Mouse (Mus musculus) embryo, embryonic 11.5 days (tissue): ENCODE measurements around the gene Tcf19.
A peak's percentile ranks its signal among the peaks of the same experiment; 100 is the strongest.
"Not testable (repeated sequence)": the region's sequence is repeated elsewhere in the genome, so short reads cannot be mapped to it uniquely, and the experiment has no call there.

Experiments
- DNase-seq: peaks from one replicate; pipeline ENCODE4 v3.0.0-alpha.2; 2012; ENCODE audit warnings: low read depth, low spot score

Tcf19 gene

GRCm38 (mm10) chr17:35532901-35533300 is 16.3 kb upstream of the Tcf19 start, which contains the start of gene Psors1c2:
Gene Psors1c2, plus strand, starts transcription at chr17:35533201.
- DNase-seq = no peak

GRCm38 (mm10) chr17:35532360-35532759 is 15.7 kb upstream of the Tcf19 start:
- no peak for DNase-seq

- DNase-seq = no peak
Measured at GRCm38 (mm10) chr17:35526644-35527043, 10.0 kb upstream of the Tcf19 start.

- DNase-seq = no peak
Measured at GRCm38 (mm10) chr17:35524354-35524753, 7.7 kb upstream of the Tcf19 start.

- DNase-seq = no peak
Measured at GRCm38 (mm10) chr17:35517526-35517925, 902 bp upstream of the Tcf19 start.

- DNase-seq = no peak
Measured at GRCm38 (mm10) chr17:35515911-35516640, 548 bp downstream of the Tcf19 start.

- DNase-seq = no peak
Measured at GRCm38 (mm10) chr17:35514756-35515155, 1.9 kb downstream of the Tcf19 start.

- peak; percentile 54 for DNase-seq
Measured at GRCm38 (mm10) chr17:35513886-35514285, 2.7 kb downstream of the Tcf19 start.

GRCm38 (mm10) chr17:35512916-35513626 is 3.6 kb downstream of the Tcf19 start:
- DNase-seq = no peak

- DNase-seq = peak; percentile 14
Measured at GRCm38 (mm10) chr17:35509284-35509683, 7.3 kb downstream of the Tcf19 start.

- not testable (repeated sequence) for DNase-seq
Measured at GRCm38 (mm10) chr17:35508279-35508678, 8.3 kb downstream of the Tcf19 start.

GRCm38 (mm10) chr17:35507556-35508260 is 8.9 kb downstream of the Tcf19 start:
- DNase-seq = no peak

- DNase-seq = no peak
Measured at GRCm38 (mm10) chr17:35506881-35507280, 9.7 kb downstream of the Tcf19 start.

GRCm38 (mm10) chr17:35505776-35506175 is 10.8 kb downstream of the Tcf19 start, which contains the start of gene Pou5f1:
Gene Pou5f1, plus strand, starts transcription at chr17:35506018.
- DNase-seq = no peak

- no peak for DNase-seq
Measured at GRCm38 (mm10) chr17:35504628-35505481, 11.8 kb downstream of the Tcf19 start.

GRCm38 (mm10) chr17:35503849-35504248 is 12.8 kb downstream of the Tcf19 start:
- DNase-seq = no peak

GRCm38 (mm10) chr17:35502762-35503161 is 13.9 kb downstream of the Tcf19 start:
- no peak for DNase-seq

GRCm38 (mm10) chr17:35502226-35502625 is 14.4 kb downstream of the Tcf19 start:
- no peak for DNase-seq

GRCm38 (mm10) chr17:35497124-35497523 is 19.5 kb downstream of the Tcf19 start:
- DNase-seq = no peak

- no peak for DNase-seq
Measured at GRCm38 (mm10) chr17:35490320-35490719, 26.3 kb downstream of the Tcf19 start.

- DNase-seq = no peak
Measured at GRCm38 (mm10) chr17:35488041-35488440, 28.6 kb downstream of the Tcf19 start.
